Mouse (Mus musculus): Measurements from ENCODE around the gene Rorb. TPM values are rescaled to one million over a fixed set of nuclear protein-coding genes. Genes with fewer than 3 reads are reported as not detected.

Rorb gene
- polyA plus RNA-seq, 1 experiment from 2014 or later = 0.38 TPM

DNA sequence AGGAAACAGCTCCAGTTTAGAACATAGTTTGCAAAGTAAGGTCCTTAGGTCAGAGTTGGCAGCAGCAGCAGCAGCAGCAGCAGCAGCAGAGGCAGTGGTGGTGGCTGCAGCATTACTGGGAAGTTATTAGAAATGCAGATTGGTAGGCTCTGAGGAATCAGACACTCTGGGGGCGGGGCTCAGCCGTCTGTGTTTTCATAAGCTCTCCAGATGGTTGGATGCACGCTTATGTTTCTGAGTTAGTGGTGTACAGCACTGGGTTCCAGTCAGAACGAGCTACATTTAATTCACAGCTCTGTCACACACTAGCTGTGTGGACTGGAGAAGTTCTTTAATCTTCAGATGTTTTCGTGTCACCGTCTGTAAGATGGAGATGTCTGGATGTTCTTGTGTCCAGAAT, 105.9 kb downstream of the Rorb start:
- H3K27ac ChIP-seq (ENCODE audit: poor library complexity, severe bottlenecking) = no peak overlapping the region
- no peak for ATAC-seq (ENCODE audit: insufficient number of reproducible peaks, low FRiP score)
- WGBS = 68% methylated on average over 6 of the region's 6 CpGs
- H3K4me2 ChIP-seq = no peak overlapping the region
- no peaks in the 10 kb centered on the region for H3K9me3 ChIP-seq (replicated peaks)
- H3K9ac ChIP-seq = no peak overlapping the region
- no peaks in the 10 kb centered on the region for H3K4me1 ChIP-seq (replicated peaks)
- no peak overlapping the region for H3K4me3 ChIP-seq
- no peaks in the 10 kb centered on the region for H3K27me3 ChIP-seq (replicated peaks)
- no peaks in the 10 kb centered on the region for H3K36me3 ChIP-seq

DNA sequence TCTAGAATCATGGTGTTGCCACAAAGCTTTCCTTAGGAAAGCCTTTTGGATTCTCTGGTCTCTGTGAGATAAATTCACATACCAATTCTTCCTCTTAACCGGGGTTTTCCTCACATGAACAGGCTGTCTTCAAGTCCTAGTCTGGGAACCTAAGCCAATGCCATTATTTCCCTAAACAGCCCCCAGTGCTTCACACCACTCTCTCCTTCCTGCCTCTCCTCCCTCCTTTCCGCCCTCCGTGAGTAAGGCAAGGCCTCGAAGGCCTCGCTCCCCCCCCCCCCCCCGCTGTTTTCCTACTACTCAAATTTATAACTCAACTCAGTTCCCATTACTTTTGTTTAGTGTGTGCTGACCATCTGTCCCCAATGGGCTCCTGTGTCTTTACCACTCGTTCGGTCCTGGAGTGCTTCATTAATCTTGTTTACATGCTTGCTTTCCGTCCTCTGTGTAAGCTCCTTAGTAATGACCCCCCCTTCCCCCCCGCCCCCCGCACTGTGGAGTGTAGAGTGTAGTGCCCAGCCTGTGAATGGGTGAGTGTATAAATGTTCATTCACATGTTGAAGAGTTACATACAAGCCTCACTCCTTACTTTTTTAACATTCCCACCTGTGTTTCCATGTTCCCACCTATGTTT, 106.9 kb downstream of the Rorb start:
- no peak for ATAC-seq (ENCODE audit: insufficient number of reproducible peaks, low FRiP score)
- H3K4me2 ChIP-seq = no peak overlapping the region
- no peaks in the 10 kb centered on the region for H3K4me1 ChIP-seq (replicated peaks)
- H3K9ac ChIP-seq = no peak overlapping the region
- H3K27ac ChIP-seq (ENCODE audit: poor library complexity, severe bottlenecking) = no peak overlapping the region
- H3K4me3 ChIP-seq = no peak overlapping the region
- H3K36me3 ChIP-seq = no peaks in the 10 kb centered on the region
- no peaks in the 10 kb centered on the region for H3K9me3 ChIP-seq (replicated peaks)
- 74% methylated on average over 8 of the region's 11 CpGs for WGBS
- H3K27me3 ChIP-seq (replicated peaks) = no peaks in the 10 kb centered on the region

- H3K4me3 ChIP-seq = no peak overlapping the region
- H3K27me3 ChIP-seq (replicated peaks) = no peaks in the 10 kb centered on the region
- H3K9ac ChIP-seq = no peak overlapping the region
- no peaks in the 10 kb centered on the region for H3K36me3 ChIP-seq
- WGBS = 86% methylated on average over 8 of the region's 8 CpGs
- no peak overlapping the region for H3K4me2 ChIP-seq
- no peak overlapping the region for H3K27ac ChIP-seq (ENCODE audit: poor library complexity, severe bottlenecking)
- H3K4me1 ChIP-seq (replicated peaks) = no peaks in the 10 kb centered on the region
- no peaks in the 10 kb centered on the region for H3K9me3 ChIP-seq (replicated peaks)
- ATAC-seq (ENCODE audit: insufficient number of reproducible peaks, low FRiP score) = no peak
Observed at GRCm38 (mm10) chr19:18998966-18999365, 112.0 kb downstream of the Rorb start.

GRCm38 (mm10) chr19:18997711-18998110, 113.3 kb downstream of the Rorb start:
- ATAC-seq (ENCODE audit: insufficient number of reproducible peaks, low FRiP score) = no peak
- Histone ChIP-seq H3K36me3 (no peaks in the 10 kb centered on the region), H3K4me2 (no peak overlapping the region), H3K9ac (no peak overlapping the region), H3K27ac (ENCODE audit: poor library complexity, severe bottlenecking) (no peak overlapping the region), H3K4me1 (replicated peaks) (no peaks in the 10 kb centered on the region), H3K9me3 (replicated peaks) (no peaks in the 10 kb centered on the region), H3K4me3 (no peak overlapping the region), H3K27me3 (replicated peaks) (no peaks in the 10 kb centered on the region)
- 67% methylated on average over 1 of the region's 1 CpGs for WGBS

DNA sequence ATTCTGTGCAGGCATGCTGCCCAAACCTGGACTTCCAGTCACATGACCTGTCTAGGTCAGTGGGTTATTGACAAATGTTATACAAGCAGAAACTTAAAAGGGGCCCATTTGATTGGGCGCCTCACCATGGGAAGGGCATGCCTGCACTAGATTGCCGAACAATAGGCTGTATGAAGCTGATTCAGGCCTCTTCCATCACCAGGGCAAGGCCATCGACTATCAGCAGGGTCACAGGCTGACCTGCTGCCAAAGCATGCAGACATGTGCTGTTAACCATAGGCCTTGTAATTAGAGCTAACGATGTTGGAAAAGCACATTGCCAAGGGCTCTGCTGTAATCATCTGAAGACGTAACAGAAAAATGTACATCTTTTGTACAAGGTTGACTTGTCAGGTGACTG, 131.0 kb downstream of the Rorb start:
- Histone ChIP-seq H3K27me3 (replicated peaks) (no peaks in the 10 kb centered on the region), H3K9me3 (replicated peaks) (no peaks in the 10 kb centered on the region), H3K4me2 (no peak overlapping the region), H3K4me1 (replicated peaks) (no peaks in the 10 kb centered on the region), H3K36me3 (no peaks in the 10 kb centered on the region), H3K9ac (no peak overlapping the region), H3K27ac (ENCODE audit: poor library complexity, severe bottlenecking) (no peak overlapping the region), H3K4me3 (no peak overlapping the region)
- no peak for ATAC-seq (ENCODE audit: insufficient number of reproducible peaks, low FRiP score)
- WGBS = 79% methylated on average over 5 of the region's 5 CpGs

DNA sequence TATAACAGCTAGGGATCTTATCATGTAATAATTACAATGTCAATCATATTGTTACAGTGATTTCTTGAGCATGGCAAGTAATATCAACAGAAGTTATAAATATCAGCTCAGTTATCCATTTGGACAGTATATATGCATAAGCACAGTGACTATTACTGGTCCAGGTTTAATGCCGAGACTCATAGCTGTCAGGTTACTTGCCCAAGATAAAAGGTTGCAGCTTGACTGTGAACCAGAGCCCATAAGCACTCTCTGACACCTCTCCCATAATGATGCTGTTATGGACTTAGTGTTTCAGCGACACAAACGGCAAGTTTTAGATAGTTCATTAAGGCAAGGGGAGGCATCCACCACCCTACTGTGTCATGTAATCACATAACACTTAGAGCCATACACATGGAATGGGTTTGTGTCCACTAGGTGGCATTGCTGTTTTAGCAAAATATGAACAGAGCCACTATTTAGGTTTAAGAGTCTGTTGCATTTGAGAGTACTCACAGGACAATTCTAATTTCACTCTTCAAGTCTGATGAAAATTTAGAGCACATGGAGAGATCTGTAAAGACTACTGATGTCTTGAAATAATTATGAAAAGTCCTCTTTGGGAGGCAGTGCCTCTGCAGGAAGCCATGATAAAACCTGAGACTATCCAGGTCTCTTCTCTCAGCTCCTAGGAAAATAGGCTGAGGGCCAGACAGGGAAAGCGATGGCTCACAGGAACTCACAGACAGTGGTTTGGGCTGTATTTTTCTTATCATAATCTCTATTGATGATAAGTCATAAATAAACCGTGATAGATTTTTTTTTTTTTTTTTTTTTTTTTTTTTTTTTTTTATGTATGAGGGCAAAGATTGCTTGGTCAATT, 136.0 kb downstream of the Rorb start:
- no peak overlapping the region for H3K27ac ChIP-seq (ENCODE audit: poor library complexity, severe bottlenecking)
- no peaks in the 10 kb centered on the region for H3K9me3 ChIP-seq (replicated peaks)
- H3K9ac ChIP-seq = no peak overlapping the region
- no peak for ATAC-seq (ENCODE audit: insufficient number of reproducible peaks, low FRiP score)
- H3K4me3 ChIP-seq = no peak overlapping the region
- H3K4me2 ChIP-seq = no peak overlapping the region
- 46% methylated on average over 5 of the region's 5 CpGs for WGBS
- H3K4me1 ChIP-seq (replicated peaks) = no peaks in the 10 kb centered on the region
- H3K36me3 ChIP-seq = no peaks in the 10 kb centered on the region
- H3K27me3 ChIP-seq (replicated peaks) = no peaks in the 10 kb centered on the region

- no peaks in the 10 kb centered on the region for H3K27me3 ChIP-seq (replicated peaks)
- ATAC-seq (ENCODE audit: insufficient number of reproducible peaks, low FRiP score) = no peak
Observed at GRCm38 (mm10) chr19:18969386-18969785, 141.6 kb downstream of the Rorb start.

GRCm38 (mm10) chr19:18967307-18967706, 143.7 kb downstream of the Rorb start:
- H3K27me3 ChIP-seq (replicated peaks) = no peaks in the 10 kb centered on the region
- 0 out of 2 replicates have a peak overlapping the region, but pooled peaks have one; percentile 18 for H3K27ac ChIP-seq (ENCODE audit: poor library complexity, severe bottlenecking)
- H3K36me3 ChIP-seq = no peaks in the 10 kb centered on the region
- WGBS = 46% methylated on average over 4 of the region's 4 CpGs
- no peaks in the 10 kb centered on the region; the same call in 1 of the 2 replicates for H3K4me1 ChIP-seq (replicated peaks)
- no peaks in the 10 kb centered on the region for H3K9me3 ChIP-seq (replicated peaks)
- no peak for ATAC-seq (ENCODE audit: insufficient number of reproducible peaks, low FRiP score)
- peak overlapping the region; percentile 18; the same call in 1 of the 2 replicates for H3K4me2 ChIP-seq
- no peak overlapping the region for H3K4me3 ChIP-seq
- H3K9ac ChIP-seq = no peak overlapping the region

More at GRCm38 (mm10) chr19:18969386-18969785, 141.6 kb downstream of the Rorb start:
- no peak overlapping the region for H3K27ac ChIP-seq (ENCODE audit: poor library complexity, severe bottlenecking)
- no peak overlapping the region for H3K4me3 ChIP-seq
- no peak overlapping the region for H3K9ac ChIP-seq
- no peaks in the 10 kb centered on the region for H3K36me3 ChIP-seq
- no peaks in the 10 kb centered on the region for H3K9me3 ChIP-seq (replicated peaks)
- H3K4me2 ChIP-seq = no peak overlapping the region
- H3K4me1 ChIP-seq (replicated peaks) = no peaks in the 10 kb centered on the region; the same call in 1 of the 2 replicates
- WGBS = 75% methylated on average over 8 of the region's 8 CpGs

DNA sequence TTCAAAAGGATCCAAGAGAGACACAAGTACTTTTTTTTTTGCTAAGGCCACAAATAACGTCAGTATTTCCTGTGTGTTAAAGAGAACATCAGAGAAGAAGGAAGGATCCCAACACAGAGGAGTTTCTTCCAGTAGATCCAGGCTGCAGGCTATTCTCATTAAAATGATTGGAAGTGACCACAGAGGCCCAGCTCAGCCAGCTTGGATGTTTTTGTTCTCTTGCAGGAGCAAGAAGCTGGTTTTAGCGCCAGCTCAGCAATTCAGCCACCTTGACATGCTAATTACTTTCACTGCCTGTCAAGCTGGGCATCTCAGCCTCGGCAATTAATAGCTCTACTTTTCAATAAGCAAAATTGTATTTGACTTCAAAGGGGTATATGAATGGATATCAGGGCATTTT, 151.1 kb downstream of the Rorb start:
- Histone ChIP-seq H3K9me3 (replicated peaks) (no peaks in the 10 kb centered on the region), H3K27ac (ENCODE audit: poor library complexity, severe bottlenecking) (no peak overlapping the region), H3K27me3 (replicated peaks) (no peaks in the 10 kb centered on the region), H3K4me3 (no peak overlapping the region), H3K4me2 (no peak overlapping the region), H3K4me1 (replicated peaks) (no peaks in the 10 kb centered on the region), H3K36me3 (no peaks in the 10 kb centered on the region), H3K9ac (no peak overlapping the region)
- 38% methylated on average over 3 of the region's 3 CpGs for WGBS
- ATAC-seq (ENCODE audit: insufficient number of reproducible peaks, low FRiP score) = no peak

- Histone ChIP-seq H3K27ac (ENCODE audit: poor library complexity, severe bottlenecking) (no peak overlapping the region), H3K27me3 (replicated peaks) (no peaks in the 10 kb centered on the region), H3K4me2 (no peak overlapping the region), H3K36me3 (no peaks in the 10 kb centered on the region), H3K9me3 (replicated peaks) (no peaks in the 10 kb centered on the region), H3K4me1 (replicated peaks) (no peaks in the 10 kb centered on the region), H3K9ac (no peak overlapping the region), H3K4me3 (no peak overlapping the region)
- no peak for ATAC-seq (ENCODE audit: insufficient number of reproducible peaks, low FRiP score)
- WGBS = 78% methylated on average over 3 of the region's 3 CpGs
Observed at GRCm38 (mm10) chr19:18952806-18953205, 158.2 kb downstream of the Rorb start.

- no peak for ATAC-seq (ENCODE audit: insufficient number of reproducible peaks, low FRiP score)
Observed at GRCm38 (mm10) chr19:18947193-18947592, 163.8 kb downstream of the Rorb start.

More at GRCm38 (mm10) chr19:18947193-18947592, 163.8 kb downstream of the Rorb start:
- Histone ChIP-seq H3K27me3 (replicated peaks) (no peaks in the 10 kb centered on the region), H3K27ac (ENCODE audit: poor library complexity, severe bottlenecking) (no peak overlapping the region), H3K9ac (no peak overlapping the region), H3K4me3 (no peak overlapping the region), H3K9me3 (replicated peaks) (no peaks in the 10 kb centered on the region), H3K36me3 (no peaks in the 10 kb centered on the region), H3K4me2 (no peak overlapping the region), H3K4me1 (replicated peaks) (no peaks in the 10 kb centered on the region)
- WGBS = 65% methylated on average over 3 of the region's 3 CpGs
